Mouse (Mus musculus) testis, adult 2 months (tissue): ENCODE measurements around the gene Abhd6. TPM values are rescaled to one million over a fixed set of nuclear protein-coding genes. Genes with fewer than 3 reads are reported as not detected.

Experiments
- H3K27ac ChIP-seq: fragments of 200-500 bp; 2 replicates; pipeline ENCODE4 v1.5.1; 2012; ENCODE audit warnings: low read depth, low read length; ENCODE audit not compliant: control insufficient read depth, insufficient read depth
- H3K27me3 ChIP-seq: fragments of 200-500 bp; 2 replicates; pipeline ENCODE4 v1.6.1; 2012; ENCODE audit warnings: mild to moderate bottlenecking, low read length, moderate library complexity; ENCODE audit not compliant: control insufficient read depth, insufficient read depth
- H3K36me3 ChIP-seq: fragments of 200-500 bp; 2 replicates; pipeline ENCODE4 v1.6.1; 2012; ENCODE audit warnings: mild to moderate bottlenecking, low read length; ENCODE audit not compliant: control insufficient read depth, insufficient read depth
- H3K4me1 ChIP-seq: fragments of 200-500 bp; 2 replicates; pipeline ENCODE4 v1.6.1; 2012; ENCODE audit warnings: low read length; ENCODE audit not compliant: control insufficient read depth, insufficient read depth
- H3K4me3 ChIP-seq: fragments of 200-500 bp; 2 replicates; pipeline ENCODE4 v1.5.1; 2012; ENCODE audit warnings: low read depth, mild to moderate bottlenecking, low read length, moderate library complexity, mixed read lengths; ENCODE audit not compliant: control insufficient read depth
- CTCF ChIP-seq: fragments of 200-500 bp; IDR thresholded peaks from 2 replicates; pipeline ENCODE4 v1.5.1; 2012; ENCODE audit warnings: low read depth, mild to moderate bottlenecking, inconsistent platforms, low read length, moderate library complexity; ENCODE audit not compliant: control insufficient read depth, insufficient read depth, insufficient replicate concordance
- POLR2A ChIP-seq: fragments of 200-500 bp; IDR thresholded peaks from 2 replicates; pipeline ENCODE4 v1.6.1; 2012; ENCODE audit warnings: low read depth, mild to moderate bottlenecking, inconsistent platforms, low read length, moderate library complexity; ENCODE audit not compliant: control insufficient read depth
- polyA plus RNA-seq: library from polyadenylated mRNA; depleted of rRNA; stranded (reverse); fragments of >200 nt; gene quantifications from 2 replicates; pipeline ENCODE4 v1.2.3, GENCODE M21; 2012

Gene Abhd6
- polyA plus RNA-seq, 1 experiment: 19.5 TPM

DNA sequence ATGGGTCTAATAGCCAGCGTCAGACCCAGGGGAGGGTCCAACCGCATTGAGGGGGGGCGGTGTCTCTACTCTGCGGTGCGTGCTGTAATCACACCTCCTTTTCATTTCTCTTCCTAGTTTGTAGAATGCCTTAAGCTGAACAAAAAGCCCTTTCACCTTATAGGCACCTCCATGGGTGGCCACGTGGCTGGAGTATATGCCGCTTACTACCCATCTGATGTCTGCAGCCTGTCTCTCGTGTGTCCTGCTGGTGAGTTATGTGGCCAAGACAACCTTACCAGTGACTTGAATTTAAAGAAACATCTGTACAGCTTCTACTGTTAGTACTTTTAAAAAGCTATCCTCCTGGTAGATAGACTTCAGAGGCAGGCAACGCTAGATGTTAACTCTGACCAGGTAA is 39.9 kb downstream of the Abhd6 start:
- Histone ChIP-seq H3K27me3 (no peaks in the 10 kb centered on the region), H3K27ac (no peak overlapping the region), H3K36me3 (no peaks in the 10 kb centered on the region), H3K4me3 (no peak overlapping the region), H3K4me1 (no peaks in the 10 kb centered on the region)
- TF ChIP-seq CTCF (no peak), POLR2A (no peak)

DNA sequence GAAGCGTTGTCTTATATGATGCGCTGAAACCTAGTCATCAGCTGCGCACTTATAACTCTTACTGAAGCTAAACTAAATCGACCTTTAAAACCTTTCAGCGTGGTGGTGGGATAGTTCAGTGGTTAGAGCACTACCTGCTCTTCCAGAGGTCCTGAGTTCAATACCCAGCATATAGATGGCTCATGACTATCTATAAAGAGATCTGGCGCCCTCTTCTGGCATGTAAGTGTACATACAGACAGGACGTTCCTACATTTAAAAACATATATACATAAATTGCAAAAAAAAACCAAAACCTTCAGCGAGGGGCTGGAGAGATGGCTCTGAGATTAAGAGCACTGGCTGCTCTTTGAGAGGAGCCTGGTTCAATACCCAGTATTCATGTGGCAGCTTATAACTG is 41.6 kb downstream of the Abhd6 start:
- no peaks in the 10 kb centered on the region for H3K4me1 ChIP-seq
- no peak overlapping the region for H3K27ac ChIP-seq
- H3K36me3 ChIP-seq: no peaks in the 10 kb centered on the region
- TF ChIP-seq POLR2A: no peak
- no peak for TF ChIP-seq CTCF
- no peak overlapping the region for H3K4me3 ChIP-seq
- H3K27me3 ChIP-seq: no peaks in the 10 kb centered on the region

DNA sequence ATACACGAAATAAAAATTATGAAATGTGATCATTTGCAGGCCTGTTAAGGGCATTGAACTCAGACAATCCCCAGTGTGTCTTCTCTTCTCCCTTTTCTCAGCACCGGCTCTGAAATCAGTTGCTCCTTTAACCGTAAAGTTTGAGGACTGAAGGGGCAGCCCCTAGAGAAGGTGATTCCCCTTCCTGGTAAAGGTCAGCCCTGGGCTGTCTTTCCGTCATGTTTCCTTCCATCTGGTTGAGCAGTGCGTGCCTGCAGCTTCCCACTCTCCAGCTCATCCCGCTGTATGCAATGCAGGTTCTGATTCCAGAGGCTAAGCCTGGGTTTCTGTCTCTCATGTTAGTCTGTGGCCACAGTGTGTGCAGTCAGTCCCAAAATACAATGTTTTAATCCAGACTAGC is 42.1 kb downstream of the Abhd6 start:
- Histone ChIP-seq H3K27ac (no peak overlapping the region), H3K27me3 (no peaks in the 10 kb centered on the region), H3K36me3 (no peaks in the 10 kb centered on the region), H3K4me1 (no peaks in the 10 kb centered on the region), H3K4me3 (no peak overlapping the region)
- TF ChIP-seq POLR2A (no peak), CTCF (no peak)

DNA sequence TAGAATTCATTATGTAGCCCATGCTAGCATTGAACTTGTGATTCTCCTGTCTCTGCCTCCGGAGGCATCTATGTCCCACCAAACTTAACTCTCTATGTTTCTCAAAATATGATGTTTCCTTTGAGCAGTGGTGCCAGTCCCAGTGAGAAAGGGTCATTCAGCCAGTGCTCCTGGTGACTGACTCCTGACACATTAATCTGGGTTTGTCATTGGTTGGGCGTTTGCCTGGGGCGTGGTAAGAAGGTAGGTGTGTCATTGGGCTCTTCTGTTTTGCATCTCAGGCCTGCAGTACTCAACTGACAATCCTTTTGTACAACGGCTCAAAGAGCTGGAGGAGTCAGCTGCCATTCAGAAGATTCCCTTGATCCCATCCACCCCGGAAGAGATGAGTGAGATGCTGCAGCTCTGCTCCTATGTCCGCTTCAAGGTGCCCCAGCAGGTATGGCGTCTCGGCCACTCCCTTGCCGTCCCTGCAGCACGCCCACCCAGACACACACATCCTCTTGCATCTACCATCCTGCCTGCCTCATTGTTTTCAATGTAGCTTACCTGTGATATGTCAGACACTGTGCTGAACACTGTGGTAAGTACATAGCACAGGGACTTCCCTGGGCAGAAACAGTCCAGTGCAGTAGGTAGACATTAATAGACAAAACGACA is 42.6 kb downstream of the Abhd6 start:
- Histone ChIP-seq H3K4me3 (no peak overlapping the region), H3K4me1 (no peaks in the 10 kb centered on the region), H3K27me3 (no peaks in the 10 kb centered on the region), H3K27ac (no peak overlapping the region), H3K36me3 (no peaks in the 10 kb centered on the region)
- TF ChIP-seq CTCF (no peak), POLR2A (no peak)

DNA sequence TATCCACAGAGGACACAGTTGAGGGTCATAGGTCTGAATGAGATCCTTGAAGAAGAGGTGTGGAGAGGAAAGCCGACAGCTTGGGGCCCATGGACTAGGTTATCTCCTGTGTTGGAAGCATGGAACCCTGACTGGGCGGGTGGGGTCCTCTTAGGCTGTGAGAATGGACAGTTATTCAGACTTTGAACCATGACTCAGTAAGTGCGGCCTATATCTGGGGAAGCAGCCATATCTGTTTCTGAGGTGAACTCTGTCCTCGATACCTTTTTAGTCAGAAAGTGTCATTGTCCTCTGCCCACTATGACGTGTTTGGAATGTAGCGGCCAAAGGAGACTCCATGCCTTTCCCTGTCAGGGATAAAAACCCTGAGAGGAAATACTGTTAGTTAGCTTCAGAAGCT is 44.1 kb downstream of the Abhd6 start:
- no peaks in the 10 kb centered on the region for H3K4me1 ChIP-seq
- H3K4me3 ChIP-seq: no peak overlapping the region
- TF ChIP-seq POLR2A (no peak), CTCF (no peak)
- H3K36me3 ChIP-seq: no peaks in the 10 kb centered on the region
- no peak overlapping the region for H3K27ac ChIP-seq
- H3K27me3 ChIP-seq: no peaks in the 10 kb centered on the region

DNA sequence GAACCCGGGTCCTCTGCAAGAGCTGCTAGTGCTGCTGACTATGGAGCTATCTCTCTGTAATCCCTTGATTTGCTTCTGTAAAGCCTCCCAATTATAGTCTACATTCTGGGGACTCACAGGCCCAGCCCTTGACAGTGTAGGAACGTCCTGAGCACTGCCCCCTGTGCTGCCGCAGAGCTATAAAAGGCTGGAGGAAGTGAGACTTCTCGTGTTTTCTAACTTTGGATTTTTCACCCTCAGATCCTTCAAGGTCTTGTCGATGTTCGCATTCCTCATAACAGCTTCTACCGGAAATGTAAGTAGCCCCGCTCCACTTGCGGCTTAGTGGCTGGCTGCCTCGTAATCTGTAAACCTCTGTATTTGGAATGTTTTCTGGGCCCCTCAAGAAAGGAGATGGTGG is 46.6 kb downstream of the Abhd6 start:
- TF ChIP-seq CTCF (no peak), POLR2A (no peak)
- Histone ChIP-seq H3K4me1 (peaks cover 4% of the 10 kb centered on the region), H3K27me3 (no peaks in the 10 kb centered on the region), H3K4me3 (no peak overlapping the region), H3K27ac (no peak overlapping the region), H3K36me3 (no peaks in the 10 kb centered on the region)

DNA sequence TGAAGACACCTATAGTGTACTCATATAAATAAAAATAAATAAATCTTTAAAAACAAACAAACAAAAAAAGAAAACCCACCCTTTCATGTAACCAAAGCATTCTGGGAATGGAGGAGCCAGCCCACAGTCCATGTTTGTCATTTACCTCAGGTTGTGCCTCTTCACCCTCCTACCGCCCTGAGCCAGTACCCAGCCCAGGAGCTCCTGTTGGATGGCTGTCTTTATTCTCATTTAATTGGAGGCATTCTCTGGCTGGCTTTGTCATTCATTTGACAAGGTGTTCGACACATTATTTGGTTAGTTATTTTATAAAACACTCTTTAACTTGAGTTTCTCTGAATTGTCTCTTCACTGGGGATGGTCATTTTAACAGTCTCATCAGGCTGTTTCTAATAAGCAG is 49.2 kb downstream of the Abhd6 start:
- no peak overlapping the region for H3K4me3 ChIP-seq
- H3K27ac ChIP-seq: no peak overlapping the region
- H3K36me3 ChIP-seq: no peaks in the 10 kb centered on the region
- peaks cover 12% of the 10 kb centered on the region for H3K4me1 ChIP-seq
- TF ChIP-seq CTCF (no peak), POLR2A (no peak)
- H3K27me3 ChIP-seq: no peaks in the 10 kb centered on the region
